Mouse (Mus musculus): ENCODE measurements at regions not wholly inside any gene's neighbourhood (a gene's known extent, or its start where the extent isn't known, plus 50 kb on each side); places are given as distances from the start of the nearest gene placed in this dataset.

- TF ChIP-seq GATA1 (IDR thresholded peaks at IDR 0.05; ENCODE audit: borderline replicate concordance, low read length), result no peak
- TF ChIP-seq FLI1 (IDR thresholded peaks at IDR 0.05; ENCODE audit: low read length), result no peak
These were observed 179.0 kb upstream of the Gjb5 start for GRCm38 (mm10) chr4:127536952-127537351.
